Mouse (Mus musculus) stomach, embryonic 16.5 days (tissue): ENCODE results near the gene Pnliprp2. TPM values are rescaled to one million over a fixed set of nuclear protein-coding genes. Genes with fewer than 3 reads are reported as not detected.

ENCODE experiments used
- ATAC-seq: fragments of 200-750 bp; cut with Nextera tagmentation; 2 replicates; pipeline ENCODE4 v1.8.0; 2017; ENCODE audit warnings: moderate number of reproducible peaks, moderate TSS enrichment; ENCODE audit not compliant: insufficient read depth, low FRiP score
- H3K27ac ChIP-seq: fragments of 300-500 bp; sonication (generic); 2 replicates; pipeline ENCODE4 v1.5.1; 2014; ENCODE audit warnings: low read length
- H3K27me3 ChIP-seq: fragments of 300-500 bp; sonication (generic); 2 replicates; pipeline ENCODE4 v1.6.1; 2014; ENCODE audit warnings: low read length, control low read depth, mixed read lengths; ENCODE audit not compliant: control insufficient read depth, insufficient read depth
- H3K36me3 ChIP-seq: fragments of 300-500 bp; sonication (generic); 2 replicates; pipeline ENCODE4 v1.6.1; 2014; ENCODE audit warnings: low read length; ENCODE audit not compliant: control insufficient read depth, insufficient read depth
- H3K4me1 ChIP-seq: fragments of 300-500 bp; sonication (generic); 2 replicates; pipeline ENCODE4 v1.6.1; 2014; ENCODE audit warnings: low read length, control low read depth, mixed read lengths; ENCODE audit not compliant: control insufficient read depth, insufficient read depth
- H3K4me2 ChIP-seq: fragments of 300-500 bp; sonication (generic); 2 replicates; pipeline ENCODE4 v1.6.1; 2014; ENCODE audit warnings: low read depth, low read length, mixed read lengths
- H3K4me3 ChIP-seq: fragments of 300-500 bp; sonication (generic); replicated peaks from 2 replicates; pipeline ENCODE4 v1.5.1; 2014; ENCODE audit warnings: mild to moderate bottlenecking, low read length
- H3K9ac ChIP-seq: fragments of 300-500 bp; sonication (generic); 2 replicates; pipeline ENCODE4 v1.6.1; 2014; ENCODE audit warnings: low read length
- H3K9me3 ChIP-seq: fragments of 300-500 bp; sonication (generic); replicated peaks from 2 replicates; pipeline ENCODE4 v1.6.1; 2016; ENCODE audit warnings: low read length, control low read depth; ENCODE audit not compliant: control insufficient read depth
- WGBS: fragments of 180-500 bp; shearing (Covaris S2); extraction: QIAGEN DNeasy Blood & Tissue Kit; methylation state at CpG from one replicate; pipeline ENCODE4 v1.1.7; 2014; 5-methylcytosine and 5-hydroxymethylcytosine counted together
- polyA plus RNA-seq: library from polyadenylated mRNA; unstranded; fragments of >200 nt; fragmentation: Nextera tagmentation; extraction: Ambion mirVana; gene quantifications from 2 replicates; pipeline ENCODE4 v1.2.1, GENCODE M21; 2015

Pnliprp2 gene
- 21.9 and 40.9 TPM in 2 replicates for polyA plus RNA-seq

DNA sequence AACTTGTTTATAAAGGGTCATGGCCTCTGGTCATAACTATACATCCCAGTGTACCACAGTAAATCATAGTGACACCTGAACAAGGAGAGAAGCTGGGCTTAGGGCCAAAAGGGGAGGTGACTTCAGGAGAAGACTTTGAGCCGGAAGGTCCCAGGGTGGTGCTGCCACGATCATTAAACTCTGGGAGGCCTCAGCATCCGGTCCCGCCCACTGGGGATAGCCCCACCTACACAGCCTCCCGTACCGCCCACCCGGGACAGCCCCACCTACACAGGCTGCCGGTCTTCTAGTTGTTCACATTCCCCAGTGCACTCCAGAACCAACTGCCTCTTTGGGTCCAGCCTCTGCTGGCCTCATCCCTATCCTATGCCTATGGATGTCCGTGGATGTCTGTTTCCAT is at the start of gene Pnliprp2:
Gene Pnliprp2 (plus strand): TSS at position 297 of the 400 bp plus-strand sequence.
- Histone ChIP-seq H3K4me3 (no peak within 1 kb of the TSS), H3K27ac (peak within 1 kb of the TSS; percentile 55; the same call in 1 of the 2 replicates), H3K4me2 (no peak within 1 kb of the TSS)

DNA sequence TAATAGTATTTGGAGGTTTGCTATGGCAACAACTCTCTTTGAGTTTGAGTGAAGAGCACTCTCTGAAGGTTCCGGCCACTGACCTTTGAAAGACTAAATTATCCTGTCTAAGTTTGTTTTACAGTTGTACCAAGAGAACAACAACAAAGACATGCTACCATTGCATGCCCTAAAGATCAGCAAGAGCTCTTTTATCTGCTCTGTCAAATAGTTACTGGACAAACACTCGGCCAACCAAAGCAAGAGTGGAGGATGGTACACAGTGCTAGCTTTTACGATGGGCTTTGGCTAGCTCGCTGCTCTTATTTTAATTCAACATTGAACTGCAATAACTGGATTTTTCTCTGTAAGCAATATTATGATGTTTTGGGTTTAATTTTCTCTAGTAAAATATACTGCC is 41.6 kb upstream of the Pnliprp2 start:
- Histone ChIP-seq H3K27me3 (no peaks in the 10 kb centered on the region), H3K4me1 (no peaks in the 10 kb centered on the region), H3K9me3 (no peaks in the 10 kb centered on the region), H3K9ac (no peak overlapping the region), H3K36me3 (no peaks in the 10 kb centered on the region), H3K27ac (no peak overlapping the region), H3K4me2 (no peak overlapping the region), H3K4me3 (no peak overlapping the region)
- 66% methylated on average over 4 of the region's 4 CpGs for WGBS
- no peak for ATAC-seq

More for the DNA sequence above, at the start of gene Pnliprp2:
- Histone ChIP-seq H3K27me3 (no peaks in the 10 kb centered on the region), H3K9ac (no peak within 1 kb of the TSS), H3K4me1 (no peaks in the 10 kb centered on the region), H3K36me3 (no peaks in the 10 kb centered on the region), H3K9me3 (peaks cover 4% of the 10 kb centered on the region)
- peak; percentile 94 for ATAC-seq
- 31% methylated on average over 9 of the region's 9 CpGs for WGBS

DNA sequence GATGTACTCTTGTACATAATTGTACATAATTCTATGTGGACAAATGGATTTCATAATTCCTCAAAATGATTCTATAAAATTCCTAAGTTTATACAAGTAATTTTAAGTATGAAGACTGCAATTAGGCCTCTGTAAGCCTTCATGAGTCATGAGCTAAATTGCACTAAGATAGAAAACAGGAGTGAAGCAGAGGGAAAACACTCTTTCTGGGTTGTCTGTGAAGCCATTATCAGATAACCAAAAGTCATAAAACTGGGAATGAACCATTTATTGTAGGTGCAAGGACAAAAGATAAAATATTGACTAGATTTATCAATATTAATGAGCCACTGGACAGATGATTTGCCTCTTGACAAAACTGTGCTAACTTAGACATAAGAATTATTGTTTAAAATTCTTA is 39.1 kb upstream of the Pnliprp2 start:
- Histone ChIP-seq H3K36me3 (no peaks in the 10 kb centered on the region), H3K4me3 (no peak overlapping the region), H3K27ac (no peak overlapping the region), H3K4me2 (no peak overlapping the region), H3K27me3 (no peaks in the 10 kb centered on the region), H3K4me1 (no peaks in the 10 kb centered on the region), H3K9me3 (no peaks in the 10 kb centered on the region), H3K9ac (no peak overlapping the region)
- no peak for ATAC-seq

DNA sequence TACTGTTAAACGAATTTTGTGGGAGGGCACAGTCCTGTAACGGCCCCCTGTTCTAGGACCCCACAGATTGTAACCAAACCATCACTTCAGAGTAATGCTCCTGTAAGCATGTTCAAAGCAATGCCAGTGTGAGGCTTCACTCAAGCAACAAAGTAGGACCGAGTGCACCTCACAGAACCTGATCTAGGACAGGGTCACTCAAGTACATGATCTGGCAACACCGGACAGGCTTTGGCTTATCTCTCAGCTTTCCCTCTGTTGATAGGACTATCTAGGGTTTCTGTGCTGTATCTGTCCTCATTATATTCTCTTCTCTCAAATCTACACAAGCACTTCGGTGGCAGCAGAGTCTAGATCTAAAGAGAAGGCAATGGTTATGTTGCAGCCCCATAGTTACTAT is 33.0 kb upstream of the Pnliprp2 start:
- no peak overlapping the region for H3K9ac ChIP-seq
- no peaks in the 10 kb centered on the region for H3K27me3 ChIP-seq
- 72% methylated on average over 5 of the region's 5 CpGs for WGBS
- no peaks in the 10 kb centered on the region for H3K36me3 ChIP-seq
- H3K9me3 ChIP-seq, result no peaks in the 10 kb centered on the region
- no peak for ATAC-seq
- H3K27ac ChIP-seq, result no peak overlapping the region
- H3K4me1 ChIP-seq, result peaks cover 9% of the 10 kb centered on the region; the same call in 1 of the 2 replicates
- no peak overlapping the region for H3K4me3 ChIP-seq
- no peak overlapping the region for H3K4me2 ChIP-seq

DNA sequence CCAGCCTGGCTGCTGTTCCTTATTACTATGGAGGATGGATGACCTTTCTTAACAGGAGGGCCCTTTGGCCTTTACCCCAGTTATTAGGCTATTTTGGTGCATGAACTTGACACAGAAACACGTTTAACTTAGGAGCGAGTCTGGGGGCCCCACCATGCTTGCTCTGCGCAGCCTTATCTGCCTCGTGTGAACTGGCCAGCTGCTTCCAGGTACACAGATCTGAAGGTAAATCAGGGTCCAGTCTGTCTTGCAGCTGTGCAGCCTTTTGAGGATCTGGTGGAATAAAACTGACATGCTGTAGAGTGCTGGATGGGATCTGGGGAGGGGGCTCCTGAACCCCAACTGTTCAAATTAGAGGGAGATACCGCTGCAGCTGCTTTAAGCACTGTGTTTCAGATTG is 31.8 kb upstream of the Pnliprp2 start:
- WGBS, result 45% methylated on average over 5 of the region's 5 CpGs
- H3K4me2 ChIP-seq, result no peak overlapping the region
- peaks cover 9% of the 10 kb centered on the region; the same call in 1 of the 2 replicates for H3K4me1 ChIP-seq
- no peak overlapping the region for H3K4me3 ChIP-seq
- no peak overlapping the region for H3K9ac ChIP-seq
- no peaks in the 10 kb centered on the region for H3K9me3 ChIP-seq
- H3K27me3 ChIP-seq, result no peaks in the 10 kb centered on the region
- 0 out of 2 replicates have a peak overlapping the region, but pooled peaks have one; percentile 28 for H3K27ac ChIP-seq
- no peaks in the 10 kb centered on the region for H3K36me3 ChIP-seq
- peak; percentile 61 for ATAC-seq

DNA sequence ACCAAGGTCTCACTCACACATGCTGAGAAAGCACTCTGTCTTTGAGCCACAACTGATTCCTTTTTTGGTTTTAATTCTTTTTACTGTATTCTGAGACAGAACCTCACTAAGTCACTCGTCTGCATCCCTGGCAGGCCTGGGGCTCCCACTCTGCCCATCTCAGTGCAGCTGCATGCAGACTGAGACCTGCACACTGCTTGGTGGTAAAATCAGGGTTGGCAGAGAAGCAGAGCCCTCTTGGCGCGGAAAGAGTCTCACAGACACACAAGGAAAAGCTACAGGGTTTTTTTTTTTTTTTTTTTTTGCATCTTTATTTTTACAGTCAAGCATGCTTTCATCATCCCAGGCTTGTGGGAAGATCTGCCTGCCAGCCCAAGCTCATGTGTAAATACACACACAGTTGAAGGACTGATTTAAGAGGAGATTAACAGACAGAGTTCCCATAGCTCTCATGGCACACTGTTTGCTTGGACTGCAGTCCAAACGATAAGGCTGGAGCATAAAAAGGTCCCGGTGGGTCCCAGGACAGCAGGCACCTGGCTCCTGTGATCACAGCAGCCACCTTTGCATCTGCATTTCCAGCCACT is 31.0 kb upstream of the Pnliprp2 start, which contains the start of gene Pnliprp1:
Gene Pnliprp1 (plus strand): TSS at position 443 of the 587 bp plus-strand sequence.
- WGBS, result 32% methylated on average over 5 of the region's 5 CpGs
- no peak within 1 kb of the TSS for H3K4me2 ChIP-seq
- H3K27ac ChIP-seq, result 0 out of 2 replicates have a peak within 1 kb of the TSS, but pooled peaks have one; percentile 28
- H3K4me3 ChIP-seq, result no peak within 1 kb of the TSS
- H3K4me1 ChIP-seq, result peaks cover 9% of the 10 kb centered on the region; the same call in 1 of the 2 replicates
- H3K9me3 ChIP-seq, result no peaks in the 10 kb centered on the region
- no peaks in the 10 kb centered on the region for H3K36me3 ChIP-seq
- no peak within 1 kb of the TSS for H3K9ac ChIP-seq
- H3K27me3 ChIP-seq, result no peaks in the 10 kb centered on the region
- no peak for ATAC-seq

DNA sequence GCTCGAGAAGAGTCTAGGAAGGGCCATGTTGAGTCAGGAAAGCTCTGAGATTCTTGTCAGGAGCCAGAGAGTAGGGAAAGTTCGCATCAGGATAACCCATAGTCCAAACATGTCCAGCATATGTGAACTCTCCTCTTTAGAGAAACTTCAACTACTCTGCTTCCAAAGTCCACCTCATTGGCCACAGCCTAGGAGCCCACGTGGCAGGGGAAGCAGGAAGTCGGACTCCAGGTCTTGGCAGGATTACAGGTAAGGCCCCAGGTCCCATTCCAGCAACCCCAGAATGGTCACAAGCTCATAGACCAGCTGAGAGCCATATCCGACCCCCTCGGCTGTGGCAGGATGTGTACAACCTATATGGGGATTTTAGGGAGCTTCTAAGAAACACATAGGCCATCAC is 26.3 kb upstream of the Pnliprp2 start:
- Histone ChIP-seq H3K27ac (no peak overlapping the region), H3K9ac (no peak overlapping the region), H3K27me3 (no peaks in the 10 kb centered on the region), H3K4me2 (no peak overlapping the region), H3K36me3 (no peaks in the 10 kb centered on the region), H3K4me3 (no peak overlapping the region), H3K9me3 (no peaks in the 10 kb centered on the region), H3K4me1 (peaks cover 4% of the 10 kb centered on the region; the same call in 1 of the 2 replicates)
- WGBS, result 78% methylated on average over 6 of the region's 6 CpGs
- no peak for ATAC-seq

- no peaks in the 10 kb centered on the region for H3K4me1 ChIP-seq
- 80% methylated on average over 4 of the region's 4 CpGs for WGBS
- no peak overlapping the region for H3K27ac ChIP-seq
- no peaks in the 10 kb centered on the region for H3K27me3 ChIP-seq
- no peaks in the 10 kb centered on the region for H3K36me3 ChIP-seq
- no peak overlapping the region for H3K4me2 ChIP-seq
- no peak overlapping the region for H3K9ac ChIP-seq
- ATAC-seq, result no peak
- H3K4me3 ChIP-seq, result no peak overlapping the region
- H3K9me3 ChIP-seq, result no peaks in the 10 kb centered on the region
Measured at GRCm38 (mm10) chr19:58738111-58738510, 21.4 kb upstream of the Pnliprp2 start.

GRCm38 (mm10) chr19:58741036-58741435 is 18.5 kb upstream of the Pnliprp2 start:
- no peak overlapping the region for H3K27ac ChIP-seq
- no peak overlapping the region for H3K4me2 ChIP-seq
- no peaks in the 10 kb centered on the region for H3K27me3 ChIP-seq
- no peak overlapping the region for H3K9ac ChIP-seq
- H3K36me3 ChIP-seq, result no peaks in the 10 kb centered on the region
- H3K4me3 ChIP-seq, result no peak overlapping the region
- no peak for ATAC-seq
- WGBS, result 79% methylated on average over 6 of the region's 6 CpGs
- no peaks in the 10 kb centered on the region for H3K9me3 ChIP-seq
- H3K4me1 ChIP-seq, result no peaks in the 10 kb centered on the region
